Mouse (Mus musculus) B cell, adult 2 months (primary cell): ENCODE measurements at regions not wholly inside any gene's neighbourhood (a gene's known extent, or its start where the extent isn't known, plus 50 kb on each side); places are given as distances from the start of the nearest gene placed in this dataset.

Source experiments
- DNase-seq, 2 experiments: peaks; one replicate each; pipeline ENCODE4 v3.0.0; 2022

- no peak for DNase-seq
Observed at GRCm38 (mm10) chrX:49387439-49387838, 76.3 kb upstream of the Arhgap36 start.

GRCm38 (mm10) chrX:49377067-49377466 lies 86.7 kb upstream of the Arhgap36 start:
- peak in 1 of 2 experiments; percentile 45 for DNase-seq

DNA sequence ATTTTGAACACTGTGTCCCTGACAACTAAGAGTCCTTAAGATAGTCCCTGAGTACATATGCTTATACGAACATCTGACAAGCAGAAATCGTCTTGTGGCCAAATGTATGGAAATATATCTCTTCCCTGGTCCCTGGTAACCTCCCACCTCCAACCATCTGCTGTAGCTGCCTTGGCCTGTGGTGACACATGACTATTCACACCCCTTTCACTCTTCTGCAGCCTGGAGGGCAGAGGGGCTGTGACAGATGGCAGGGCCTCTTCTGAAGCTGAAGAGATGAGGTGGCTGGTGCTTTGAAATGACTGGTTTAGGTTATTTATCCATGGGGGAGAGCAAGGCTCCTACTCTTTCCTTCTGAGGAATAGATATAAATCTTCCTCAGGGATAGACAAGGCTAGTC lies 82.3 kb upstream of the Enox2 start:
- no peak for DNase-seq

DNA sequence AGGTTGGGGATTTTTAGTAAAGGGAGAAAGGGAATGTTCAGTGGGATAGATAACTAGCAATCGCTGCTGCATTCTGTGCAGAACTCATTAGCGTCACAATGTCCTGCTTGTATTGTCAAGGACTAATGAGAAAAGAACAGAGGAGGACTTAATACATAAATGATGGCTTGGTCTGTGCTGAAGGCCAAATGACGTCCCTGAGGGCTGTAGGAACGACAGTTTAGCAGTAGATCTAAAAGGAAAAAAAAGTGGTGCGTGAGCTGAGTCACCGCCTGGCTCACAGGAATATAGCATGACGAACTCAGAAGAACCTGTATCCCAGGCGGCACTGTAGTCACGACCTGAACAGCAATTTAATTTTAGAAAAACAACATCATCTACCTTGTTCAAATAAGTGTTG lies 81.3 kb upstream of the Enox2 start:
- DNase-seq = no peak

DNA sequence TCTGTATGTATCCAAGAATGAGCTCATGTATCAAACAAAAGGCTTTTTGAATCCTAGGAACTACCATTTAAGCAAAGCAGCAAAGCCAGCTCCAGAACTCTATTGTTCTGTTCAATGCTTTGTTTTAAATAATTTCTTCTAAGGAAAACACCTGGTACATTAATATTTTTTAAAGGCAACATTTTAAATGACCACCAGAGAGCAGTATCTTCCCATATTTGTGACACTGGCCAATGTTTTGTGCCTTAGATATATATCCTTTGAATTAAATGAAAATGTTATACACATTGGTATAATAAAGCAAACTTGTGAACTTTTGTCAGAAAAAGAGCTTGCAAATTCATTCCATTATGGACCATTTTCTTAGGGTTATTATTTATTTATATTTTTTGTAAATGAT lies 58.4 kb upstream of the Enox2 start:
- no peak for DNase-seq
